ENCODE assay signal across 9 mouse cellular contexts in the genomic region with DNA sequence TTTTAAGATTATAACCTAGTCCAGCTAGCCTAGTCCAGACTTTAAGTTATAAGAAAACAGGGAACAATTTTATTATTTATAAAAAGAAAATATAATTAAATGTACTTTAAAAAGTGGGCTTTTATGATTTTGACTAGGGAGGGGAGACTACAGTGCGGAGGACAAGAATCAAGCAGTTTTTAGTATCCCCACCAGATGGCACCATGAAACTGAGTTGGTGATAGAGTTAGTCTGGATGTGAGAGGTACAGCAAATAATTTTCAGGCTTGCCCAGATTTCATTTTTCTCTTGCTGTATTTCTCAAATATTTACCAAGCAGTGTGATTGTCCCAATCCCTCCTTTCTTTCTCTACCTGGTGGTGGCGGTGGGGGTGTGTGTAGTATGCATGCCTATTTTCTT. TPM values are rescaled to one million over a fixed set of nuclear protein-coding genes. Genes with fewer than 3 reads are reported as not detected.
DNase-seq lines count a peak whose midpoint lies in the region; ATAC-seq lines count a peak whose summit lies in the region.
"Had no signal": no experiment of that assay in that cellular context is flagged by ENCODE, and none has a peak within 500 bp of the region (broad histone marks: within the 10 kb centered on the region; RNA-seq: fewer than 3 reads in every experiment).

No protein-coding gene starts in this region.

- no peak overlapping the region for H3K4me2 ChIP-seq in limb, embryonic 11.5 days (ENCODE audit: low read depth, severe bottlenecking)
- no peak overlapping the region for H3K4me2 ChIP-seq in kidney, embryonic 16.5 days (replicated peaks; ENCODE audit: low read depth, low read length)

- H3K4me1 ChIP-seq in limb, embryonic 11.5 days (ENCODE audit: control insufficient read depth, insufficient read depth, low read length), result no peaks in the 10 kb centered on the region
- no peaks in the 10 kb centered on the region for H3K4me1 ChIP-seq in limb, embryonic 10.5 days
- H3K4me1 ChIP-seq in kidney, embryonic 16.5 days (ENCODE audit: insufficient read depth, low read length), result no peaks in the 10 kb centered on the region

- 52% methylated on average over 2 of the region's 2 CpGs for WGBS in limb, embryonic 11.5 days
- 50% methylated on average over 2 of the region's 2 CpGs for WGBS in limb, embryonic 10.5 days
- WGBS in kidney, embryonic 16.5 days, result 65% methylated on average over 2 of the region's 2 CpGs

- peak; percentile 77; the same call in 1 of the 2 replicates for ATAC-seq in limb, embryonic 11.5 days (ENCODE audit: insufficient number of reproducible peaks, low FRiP score, low TSS enrichment, low read depth)
- ATAC-seq in kidney, embryonic 16.5 days (ENCODE audit: low FRiP score, low TSS enrichment), result peak; percentile 46; the same call in 1 of the 2 replicates

- no peak overlapping the region for H3K9ac ChIP-seq in limb, embryonic 11.5 days (ENCODE audit: low read length)
- no peak overlapping the region for H3K9ac ChIP-seq in kidney, embryonic 16.5 days (replicated peaks; ENCODE audit: low read length)

- H3K9me3 ChIP-seq in limb, embryonic 11.5 days (ENCODE audit: control insufficient read depth, low read length), result no peaks in the 10 kb centered on the region
- no peaks in the 10 kb centered on the region for H3K9me3 ChIP-seq in limb, embryonic 10.5 days (replicated peaks)
- no peaks in the 10 kb centered on the region for H3K9me3 ChIP-seq in kidney, embryonic 16.5 days (ENCODE audit: low read length)

- DNase-seq in limb, embryonic 11.5 days (ENCODE audit: low spot score), result peak; percentile 53
- DNase-seq in limb, embryonic 10.5 days (ENCODE audit: low spot score), result no peak
- DNase-seq in adrenal gland, adult 8-10 months, result peak; percentile 10
- DNase-seq in forelimb bud, embryonic 11.5 days (ENCODE audit: low read depth, low spot score), result peak; percentile 53
- peak; percentile 30 for DNase-seq in lung, postnatal 25 days (ENCODE audit: low spot score)
- DNase-seq in yolk sac, embryonic 10.5 days (ENCODE audit: low spot score), result peak; percentile 9
- DNase-seq in ovary, adult 18-20 months (ENCODE audit: low spot score), result no peak

- H3K36me3 ChIP-seq in limb, embryonic 11.5 days (ENCODE audit: control insufficient read depth, insufficient read depth, low read length), result no peaks in the 10 kb centered on the region
- no peaks in the 10 kb centered on the region for H3K36me3 ChIP-seq in limb, embryonic 10.5 days
- no peaks in the 10 kb centered on the region for H3K36me3 ChIP-seq in kidney, embryonic 16.5 days (ENCODE audit: insufficient read depth, low read length)

- H3K4me3 ChIP-seq in limb, embryonic 11.5 days (ENCODE audit: low read depth, low read length), result no peak overlapping the region
- no peak overlapping the region for H3K4me3 ChIP-seq in limb, embryonic 10.5 days
- H3K4me3 ChIP-seq in kidney, embryonic 16.5 days (ENCODE audit: low read length), result no peak overlapping the region

- H3K27ac ChIP-seq in limb, embryonic 11.5 days (replicated peaks; ENCODE audit: low read depth, low read length), result no peak overlapping the region
- H3K27ac ChIP-seq in limb, embryonic 10.5 days, result no peak overlapping the region
- no peak overlapping the region for H3K27ac ChIP-seq in kidney, embryonic 16.5 days (ENCODE audit: low read length)

- H3K27me3 ChIP-seq in limb, embryonic 11.5 days (ENCODE audit: control insufficient read depth, insufficient read depth, low read length), result no peaks in the 10 kb centered on the region
- H3K27me3 ChIP-seq in limb, embryonic 10.5 days (ENCODE audit: low read depth, poor library complexity, severe bottlenecking), result no peaks in the 10 kb centered on the region
- no peaks in the 10 kb centered on the region for H3K27me3 ChIP-seq in kidney, embryonic 16.5 days (ENCODE audit: insufficient read depth, low read length)

RNA-seq across cellular contexts. Expression of a gene that starts 10.3 kb away (rescaled TPM):
- polyA plus RNA-seq in limb, embryonic 11.5 days (2014; fragmentation: Nextera tagmentation; extraction: Ambion mirVana), result not detected in 2 replicates
- not detected in 2 replicates for polyA plus RNA-seq in limb, embryonic 10.5 days (2016; fragmentation: Nextera tagmentation; extraction: Ambion mirVana)
- total RNA-seq in adrenal gland, adult 8-10 months (2022), result under 1 TPM in 1 of 4 experiments, not detected in 3; 0.07 TPM
- 0.05 and 0.07 TPM in 2 replicates for polyA plus RNA-seq in kidney, embryonic 16.5 days (2015; fragmentation: Nextera tagmentation; extraction: Ambion mirVana)
- polyA plus RNA-seq: large intestine, adult 2 months had no signal

Comparison
In these comparisons a context has a peak if more than half of its experiments do, and no peak if none do; other contexts are left out.
1. DNase-seq: peak in limb, embryonic 11.5 days (single experiment), adrenal gland, adult 8-10 months (single experiment), forelimb bud, embryonic 11.5 days (single experiment), lung, postnatal 25 days (single experiment) and yolk sac, embryonic 10.5 days (single experiment); none in limb, embryonic 10.5 days (single experiment) and ovary, adult 18-20 months (single experiment).